Mouse (Mus musculus) heart, adult 2 months (tissue): ENCODE data around the gene Slamf8. TPM values are rescaled to one million over a fixed set of nuclear protein-coding genes. Genes with fewer than 3 reads are reported as not detected.

Source experiments
- DNase-seq, 2 experiments: peaks; one replicate each; pipeline ENCODE4 v3.0.0; 2021
- H3K27ac ChIP-seq: fragments of 200-600 bp; 2 replicates; pipeline ENCODE4 v1.8.1; 2022
- H3K27me3 ChIP-seq: fragments of 200-500 bp; 2 replicates; pipeline ENCODE4 v1.6.1; 2012; ENCODE audit warnings: mild to moderate bottlenecking, low read length, inconsistent platforms, mixed read lengths; ENCODE audit not compliant: control insufficient read depth, insufficient read depth
- H3K36me3 ChIP-seq: fragments of 200-500 bp; 2 replicates; pipeline ENCODE4 v1.6.1; 2012; ENCODE audit warnings: low read length, inconsistent platforms; ENCODE audit not compliant: control insufficient read depth, insufficient read depth
- H3K4me1 ChIP-seq: fragments of 200-500 bp; 2 replicates; pipeline ENCODE4 v1.6.1; 2011; ENCODE audit warnings: low read length; ENCODE audit not compliant: control insufficient read depth, insufficient read depth
- H3K4me3 ChIP-seq: fragments of 200-600 bp; 2 replicates; pipeline ENCODE4 v1.8.1; 2022
- H3K79me2 ChIP-seq: fragments of 200-500 bp; replicated peaks from 2 replicates; pipeline ENCODE4 v1.6.1; 2012; ENCODE audit warnings: mild to moderate bottlenecking, inconsistent platforms, low read length, moderate library complexity, mixed read lengths; ENCODE audit not compliant: control insufficient read depth, insufficient read depth
- H3K9ac ChIP-seq: fragments of 200-500 bp; 2 replicates; pipeline ENCODE4 v1.6.1; 2012; ENCODE audit warnings: low read depth, mild to moderate bottlenecking, control low read depth, inconsistent platforms, low read length, mixed read lengths
- CTCF ChIP-seq: fragments of 200-600 bp; IDR thresholded peaks from 2 replicates; pipeline ENCODE4 v1.8.1; 2022; ENCODE audit warnings: antibody characterized with exemption, mild to moderate bottlenecking, moderate library complexity
- EP300 ChIP-seq: fragments of 200-500 bp; IDR thresholded peaks from 2 replicates; pipeline ENCODE4 v1.6.1; 2011; ENCODE audit warnings: low read depth, low read length, control low read depth; ENCODE audit not compliant: insufficient read depth
- POLR2A ChIP-seq: fragments of 200-500 bp; IDR thresholded peaks from 2 replicates; pipeline ENCODE4 v1.6.1; 2011; ENCODE audit warnings: mild to moderate bottlenecking, low read depth, low read length, control low read depth; ENCODE audit not compliant: insufficient read depth
- WGBS: fragments of 180-500 bp; shearing (Covaris S2); methylation state at CpG from one replicate; pipeline ENCODE4 v1.1.7; 2018; 5-methylcytosine and 5-hydroxymethylcytosine counted together
- intact Hi-C: fragments of 180-260 bp; cut with DNase I; formaldehyde crosslinking; loops from one replicate; pipeline ENCODE4 v1.15.1; 2025
- polyA plus RNA-seq: library from polyadenylated mRNA; depleted of rRNA; stranded (reverse); fragments of >200 nt; gene quantifications from 2 replicates; pipeline ENCODE4 v1.2.3, GENCODE M21; 2012
- total RNA-seq, 2 experiments: library from RNA; stranded (reverse); gene quantifications; 2 replicates each; pipeline ENCODE4 v1.2.3; 2021

Slamf8 gene
- total and polyA plus RNA-seq, 3 experiments: 0.30 to 1.3 (median 0.34) TPM

DNA sequence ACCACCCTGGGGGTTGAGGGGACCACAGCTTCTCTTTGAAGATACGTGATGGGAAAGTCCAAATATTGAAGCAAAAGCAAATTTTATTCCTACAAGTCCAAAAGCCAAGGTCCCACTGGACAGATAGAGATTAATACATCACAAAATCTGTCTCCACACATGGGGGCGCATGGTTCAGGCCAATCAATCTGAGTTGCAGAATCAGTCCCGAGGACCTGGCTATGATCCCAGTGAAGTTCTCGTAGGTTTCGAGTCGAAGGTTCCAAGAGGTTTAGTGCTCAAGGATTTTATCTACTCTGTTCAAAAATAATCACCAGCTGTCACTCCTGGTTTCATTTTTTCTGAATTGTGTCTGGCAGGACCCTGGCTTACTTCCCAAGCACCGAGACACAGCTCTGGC, 39.4 kb downstream of the Slamf8 start:
- Histone ChIP-seq H3K36me3 (no peaks in the 10 kb centered on the region), H3K27me3 (no peaks in the 10 kb centered on the region), H3K79me2 (no peaks in the 10 kb centered on the region), H3K4me3 (peak overlapping the region; percentile 44; the same call in 1 of the 2 replicates), H3K27ac (peak overlapping the region; percentile 60), H3K9ac (no peak overlapping the region), H3K4me1 (peaks cover 16% of the 10 kb centered on the region)
- no peak for TF ChIP-seq CTCF
- TF ChIP-seq EP300: no peak
- TF ChIP-seq POLR2A: no peak
- DNase-seq: no peak
- intact Hi-C loops: no loop called here
- 8% methylated on average over 7 of the region's 7 CpGs for WGBS

DNA sequence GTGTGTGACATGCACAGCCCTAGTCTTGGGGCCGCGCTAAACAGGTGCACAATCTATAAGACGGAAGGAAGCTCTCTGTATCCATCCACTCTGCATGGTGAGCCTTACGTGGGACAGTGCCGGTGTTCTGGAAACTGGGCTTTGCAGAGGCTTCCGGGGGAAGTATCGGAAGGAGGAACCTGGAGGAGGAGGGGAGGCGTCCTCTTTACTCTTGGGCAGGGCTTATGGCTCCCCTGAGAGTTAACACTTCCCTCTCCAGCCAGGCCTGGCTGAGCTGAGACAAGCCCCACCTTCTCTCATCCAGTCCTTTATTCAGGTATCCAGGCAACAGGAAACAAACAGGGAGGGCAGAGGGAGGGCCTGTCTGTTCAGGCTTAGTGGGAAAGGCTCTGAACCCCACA, 39.8 kb downstream of the Slamf8 start:
- Histone ChIP-seq H3K27me3 (no peaks in the 10 kb centered on the region), H3K4me1 (peaks cover 16% of the 10 kb centered on the region), H3K27ac (peak overlapping the region; percentile 60), H3K36me3 (no peaks in the 10 kb centered on the region), H3K79me2 (no peaks in the 10 kb centered on the region), H3K9ac (peak overlapping the region; percentile 26; the same call in 1 of the 2 replicates), H3K4me3 (peak overlapping the region; percentile 44)
- DNase-seq: peak; percentile 62 to 78
- TF ChIP-seq POLR2A: peak; percentile 54
- TF ChIP-seq CTCF: no peak
- intact Hi-C loops: no loop called here
- 0% methylated on average over 8 of the region's 8 CpGs for WGBS

DNA sequence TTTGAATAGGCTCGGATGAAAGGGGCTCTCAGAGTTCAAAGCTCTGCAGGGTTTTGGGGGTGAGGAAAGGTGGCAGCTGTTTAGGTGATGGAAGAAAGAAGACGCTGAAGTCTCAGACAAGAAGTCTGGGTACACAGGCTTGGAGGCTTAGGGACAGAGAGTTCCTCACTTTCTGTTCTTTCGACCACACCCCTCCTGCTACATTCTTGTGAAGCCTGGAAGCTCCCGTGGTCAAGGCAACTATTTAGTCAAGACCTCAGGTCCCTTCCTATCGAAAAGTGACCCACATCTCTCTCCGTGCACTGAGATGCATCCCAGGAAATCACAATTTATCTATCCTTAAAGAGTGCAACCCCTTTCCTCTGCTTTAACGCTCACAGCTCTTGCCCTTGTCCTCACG, 40.7 kb downstream of the Slamf8 start:
- Histone ChIP-seq H3K27ac (no peak overlapping the region; the same call in 1 of the 2 replicates), H3K79me2 (no peaks in the 10 kb centered on the region), H3K27me3 (no peaks in the 10 kb centered on the region), H3K4me3 (peak overlapping the region; percentile 44), H3K9ac (no peak overlapping the region), H3K36me3 (no peaks in the 10 kb centered on the region), H3K4me1 (peaks cover 16% of the 10 kb centered on the region)
- no peak for DNase-seq
- 18% methylated on average over 8 of the region's 8 CpGs for WGBS
- intact Hi-C loops: loop anchor here (2.0 kb wide), 1 partner anchor 17 kb away; no protein-coding TSS in a partner anchor
- no peak for TF ChIP-seq EP300

DNA sequence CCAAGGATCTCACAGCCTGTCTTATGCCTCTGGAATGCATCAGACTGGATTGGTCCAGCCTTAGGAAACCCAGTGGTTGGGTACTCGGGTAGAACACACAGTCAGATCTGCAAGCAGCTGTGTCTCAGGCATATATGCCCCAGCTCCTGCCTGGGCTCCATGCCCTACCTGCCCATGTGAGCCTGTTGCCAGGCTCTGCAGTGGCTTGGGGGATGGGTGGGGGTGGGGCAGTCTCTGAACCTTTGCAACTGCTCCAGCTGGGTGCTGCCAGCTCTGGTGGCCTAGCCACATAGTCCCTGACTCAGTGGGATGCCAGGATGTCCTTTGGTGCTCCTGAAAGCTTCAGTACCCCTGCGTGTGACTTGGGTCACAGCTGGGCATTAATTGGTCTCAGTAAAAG, 41.1 kb downstream of the Slamf8 start:
- Histone ChIP-seq H3K4me1 (peaks cover 16% of the 10 kb centered on the region), H3K4me3 (no peak overlapping the region), H3K27me3 (no peaks in the 10 kb centered on the region), H3K27ac (no peak overlapping the region), H3K36me3 (no peaks in the 10 kb centered on the region), H3K9ac (no peak overlapping the region), H3K79me2 (no peaks in the 10 kb centered on the region)
- no peak for DNase-seq
- TF ChIP-seq POLR2A: no peak
- TF ChIP-seq EP300: no peak
- no peak for TF ChIP-seq CTCF
- 34% methylated on average over 2 of the region's 2 CpGs for WGBS
- intact Hi-C loops: loop anchor here (2.0 kb wide), 1 partner anchor 17 kb away; no protein-coding TSS in a partner anchor

DNA sequence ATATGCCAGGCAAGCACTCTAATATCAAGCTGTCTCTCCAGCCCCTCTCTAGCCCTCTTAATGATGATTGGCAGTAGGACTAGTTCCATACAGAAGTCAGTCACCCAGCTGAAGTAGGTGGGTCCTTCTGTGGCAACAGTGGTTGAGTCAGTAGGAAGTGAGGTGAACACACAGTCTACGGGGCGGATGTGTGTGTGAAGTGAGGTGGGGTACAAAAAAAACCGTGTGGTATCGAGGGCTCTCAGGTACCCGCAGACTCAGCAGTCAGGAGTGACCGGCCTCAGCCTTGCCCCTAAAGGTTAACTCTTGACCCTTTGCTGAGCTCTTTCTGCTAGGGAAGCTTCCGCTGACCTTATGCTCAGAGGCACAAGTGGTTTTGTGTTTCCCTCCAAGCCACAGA, 41.9 kb downstream of the Slamf8 start:
- no peaks in the 10 kb centered on the region for H3K79me2 ChIP-seq
- DNase-seq: peak in 1 of 2 experiments; percentile 24
- H3K9ac ChIP-seq: no peak overlapping the region
- intact Hi-C loops: loop anchor here (2.0 kb wide), 1 partner anchor 16 kb away; no protein-coding TSS in a partner anchor
- WGBS: 79% methylated on average over 7 of the region's 7 CpGs
- H3K27me3 ChIP-seq: no peaks in the 10 kb centered on the region
- H3K4me3 ChIP-seq: no peak overlapping the region
- peaks cover 16% of the 10 kb centered on the region for H3K4me1 ChIP-seq
- TF ChIP-seq POLR2A (no peak), EP300 (no peak), CTCF (no peak)
- H3K27ac ChIP-seq: no peak overlapping the region
- H3K36me3 ChIP-seq: no peaks in the 10 kb centered on the region

DNA sequence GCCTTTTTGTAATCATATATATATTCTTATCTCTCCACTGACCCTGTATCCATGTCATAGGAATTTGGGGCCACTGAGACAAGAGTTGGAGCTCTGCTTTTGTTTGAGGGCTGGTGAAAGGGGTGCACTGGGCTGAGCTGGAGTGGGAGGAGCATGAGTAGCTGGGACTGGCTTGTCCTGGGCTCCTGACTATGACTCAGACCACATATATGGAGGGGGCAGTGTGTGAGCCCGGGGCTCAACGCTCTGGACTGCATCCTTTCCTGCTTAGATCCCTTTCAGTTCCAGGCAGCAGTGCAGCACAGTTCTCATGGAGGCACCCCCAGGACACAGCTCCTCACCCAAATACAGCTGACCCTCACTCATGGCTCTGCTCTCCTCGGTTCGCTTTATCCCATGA, 44.3 kb downstream of the Slamf8 start:
- Histone ChIP-seq H3K36me3 (no peaks in the 10 kb centered on the region), H3K27me3 (no peaks in the 10 kb centered on the region), H3K9ac (no peak overlapping the region), H3K79me2 (no peaks in the 10 kb centered on the region), H3K27ac (no peak overlapping the region), H3K4me3 (no peak overlapping the region), H3K4me1 (peaks cover 7% of the 10 kb centered on the region)
- WGBS: 57% methylated on average over 4 of the region's 4 CpGs
- TF ChIP-seq POLR2A (no peak), CTCF (no peak), EP300 (no peak)
- DNase-seq: no peak
- intact Hi-C loops: no loop called here
